Mouse (Mus musculus) Patski (cell line): ENCODE data around the gene Scrn1. TPM values are rescaled to one million over a fixed set of nuclear protein-coding genes. Genes with fewer than 3 reads are reported as not detected.

Experiments
- ATAC-seq: fragments of 100-300 bp; one replicate; pipeline ENCODE4 v1.8.0; 2021
- CTCF ChIA-PET: fragments of 350-600 bp; sonication (Branson Sonifier 250); formaldehyde crosslinking; loops from one replicate; lab custom pipeline; 2022; ENCODE audit warnings: inconsistent platforms; lab: Charles Lee
- POLR2A ChIA-PET: fragments of 350-600 bp; sonication (Branson Sonifier 250); formaldehyde crosslinking; loops from one replicate; lab custom pipeline; 2022; ENCODE audit warnings: antibody characterized with exemption, inconsistent platforms; lab: Charles Lee
- DNase-seq: peaks from one replicate; pipeline ENCODE4 v3.0.0-alpha.2; 2011; ENCODE audit warnings: low read depth, low spot score
- H3K27me3 ChIP-seq: fragments of 371-371 bp; one replicate; pipeline ENCODE4 v1.5.1; 2021
- CTCF ChIP-seq: fragments of 100-300 bp; IDR thresholded peaks from one replicate; pipeline ENCODE4 v1.5.1; 2021
- in situ Hi-C: fragments of 300-500 bp; cut with MboI; formaldehyde crosslinking; loops from 3 replicates; pipeline ENCODE4 v1.11.1; 2018; ENCODE audit warnings: low pct_unique_long_range_greater_than_20kb, mixed read lengths
- polyA plus RNA-seq: library from polyadenylated mRNA; unstranded; gene quantifications from one replicate; pipeline ENCODE4 v1.2.3, GENCODE M21; 2021

The Scrn1 gene
- polyA plus RNA-seq, 1 experiment from 2014 or later, result 5.2 TPM

DNA sequence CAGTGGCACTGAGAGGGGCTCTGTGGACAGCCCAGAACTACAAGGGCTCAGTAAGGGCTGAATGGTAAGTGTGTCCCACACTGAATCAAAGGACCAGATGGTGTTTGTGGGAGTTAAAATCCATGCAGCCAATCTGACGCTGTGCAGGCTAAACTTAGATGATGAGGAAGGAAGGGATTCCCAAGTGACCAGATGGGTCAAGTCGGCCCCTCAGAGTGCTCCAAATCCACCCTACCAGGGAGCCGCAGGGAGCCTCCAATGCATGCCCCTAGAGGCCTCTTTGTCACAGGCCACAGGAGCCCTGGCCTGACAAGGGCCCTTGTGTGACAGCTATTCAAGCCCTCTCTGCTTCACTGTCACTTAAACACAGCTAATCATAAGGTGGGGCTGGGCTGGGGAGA is 27.5 kb downstream of the Scrn1 start:
- DNase-seq (no peak), ATAC-seq (no peak)
- no peak for TF ChIP-seq CTCF
- in situ Hi-C loops, result no loop called here
- CTCF ChIA-PET, result no interaction called here
- POLR2A ChIA-PET, result no interaction called here
- H3K27me3 ChIP-seq, result no peaks in the 10 kb centered on the region

GRCm38 (mm10) chr6:54537053-54537452 is 29.2 kb downstream of the Scrn1 start:
- DNase-seq (no peak), ATAC-seq (no peak)
- ChIA-PET CTCF (interaction anchor here (1.5 kb wide), 1 partner anchor 10 kb away, joined by 3 read pairs; no protein-coding TSS in a partner anchor), POLR2A (no interaction called here)
- no peaks in the 10 kb centered on the region for H3K27me3 ChIP-seq
- in situ Hi-C loops, result no loop called here
- no peak for TF ChIP-seq CTCF

DNA sequence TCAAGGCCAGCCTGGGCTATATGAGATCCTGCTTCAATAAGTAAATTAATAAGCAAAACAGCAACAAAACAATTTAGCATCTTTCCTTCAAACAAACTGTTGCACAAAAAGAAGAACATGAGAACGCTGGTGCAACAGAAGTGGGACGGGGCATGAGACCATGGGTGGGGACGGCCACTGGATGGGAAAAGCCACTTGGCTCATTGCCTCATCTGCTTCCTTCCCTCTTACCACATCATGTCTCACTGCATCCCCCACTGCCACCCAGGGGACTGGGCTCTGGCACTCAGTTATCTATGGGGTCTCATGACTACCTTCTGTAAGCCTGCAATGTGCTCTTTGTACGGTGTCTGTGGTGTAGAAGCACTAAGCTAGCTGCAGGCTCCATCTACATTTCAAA is 30.8 kb downstream of the Scrn1 start:
- H3K27me3 ChIP-seq, result no peaks in the 10 kb centered on the region
- in situ Hi-C loops, result no loop called here
- DNase-seq (no peak), ATAC-seq (no peak)
- ChIA-PET POLR2A (no interaction called here), CTCF (interaction anchor here (1.5 kb wide), 1 partner anchor 9 kb away, joined by 3 read pairs; no protein-coding TSS in a partner anchor)
- no peak for TF ChIP-seq CTCF

DNA sequence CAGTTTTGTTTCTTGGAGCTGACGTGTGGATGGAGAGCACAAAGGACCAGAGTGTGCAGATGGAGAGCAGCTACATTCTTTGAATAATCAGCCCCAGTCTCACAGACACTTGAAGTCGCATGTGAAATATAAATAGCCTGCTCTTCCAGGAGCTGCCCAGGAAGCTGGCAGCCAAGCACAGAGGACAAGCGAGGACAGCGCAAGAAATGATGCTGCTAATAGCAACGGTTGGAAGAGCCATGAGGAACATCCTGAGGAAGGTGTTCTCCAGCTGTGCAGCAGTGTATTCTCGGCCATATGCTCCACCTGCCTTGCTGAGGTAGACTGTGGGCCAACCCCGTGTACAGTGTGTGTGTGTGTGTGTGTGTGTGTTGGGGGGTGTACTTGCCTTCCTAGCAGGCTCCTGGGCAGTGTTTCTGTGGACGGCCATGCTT is 35.2 kb downstream of the Scrn1 start:
- no peak for TF ChIP-seq CTCF
- CTCF ChIA-PET, result no interaction called here
- in situ Hi-C loops, result no loop called here
- no peak for ATAC-seq
- POLR2A ChIA-PET, result no interaction called here
- no peak for DNase-seq
- peaks cover 5% of the 10 kb centered on the region for H3K27me3 ChIP-seq

DNA sequence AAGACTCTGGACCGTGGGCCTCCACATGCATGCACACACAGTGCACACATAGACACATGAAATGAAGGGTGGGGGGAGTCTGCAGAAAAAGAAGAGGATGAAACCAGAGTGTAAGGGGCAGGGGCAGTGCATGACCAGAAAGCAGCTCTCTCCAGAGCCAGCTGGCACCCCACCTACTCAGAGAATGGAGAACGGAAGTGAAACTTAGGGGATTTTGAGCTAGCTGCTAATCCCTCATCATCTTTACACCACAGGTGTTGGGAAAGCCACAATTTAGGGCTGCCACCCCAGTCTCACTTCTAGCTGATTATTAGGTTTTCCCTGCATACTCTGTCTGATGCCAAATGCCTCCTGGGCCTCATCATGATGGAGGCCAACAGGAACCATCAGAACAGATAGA is 36.1 kb downstream of the Scrn1 start:
- ChIA-PET POLR2A (no interaction called here), CTCF (interaction anchor here (0.9 kb wide), 1 partner anchor 23 kb away, joined by 3 read pairs; no protein-coding TSS in a partner anchor)
- peaks cover 12% of the 10 kb centered on the region for H3K27me3 ChIP-seq
- in situ Hi-C loops, result no loop called here
- no peak for TF ChIP-seq CTCF
- ATAC-seq (no peak), DNase-seq (no peak)

DNA sequence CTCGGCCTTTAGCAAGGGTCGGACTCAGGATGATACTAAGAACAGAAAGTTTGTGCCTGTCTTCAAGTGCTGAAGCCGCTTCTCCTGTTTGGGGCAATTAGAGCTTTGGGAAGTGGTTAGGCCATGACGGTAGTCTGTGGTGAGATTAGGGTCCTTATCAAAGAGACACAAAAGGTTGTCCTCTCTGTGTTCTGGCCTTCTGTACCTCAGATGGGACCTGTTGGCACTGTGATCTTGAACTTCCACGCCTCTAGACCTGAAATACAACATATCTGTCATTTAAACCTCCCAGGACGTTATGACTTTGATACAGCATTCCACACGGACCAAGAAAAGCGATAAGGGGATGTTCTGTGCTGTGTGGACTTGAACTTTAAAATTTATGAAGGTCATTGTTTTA is 37.6 kb downstream of the Scrn1 start:
- H3K27me3 ChIP-seq, result peaks cover 16% of the 10 kb centered on the region
- ATAC-seq (no peak), DNase-seq (no peak)
- in situ Hi-C loops, result no loop called here
- TF ChIP-seq CTCF, result no peak
- ChIA-PET CTCF (interaction anchor here (0.8 kb wide), 1 partner anchor 100 kb away, joined by 3 read pairs; no protein-coding TSS in a partner anchor), POLR2A (no interaction called here)

- POLR2A ChIA-PET, result no interaction called here
- DNase-seq (no peak), ATAC-seq (no peak)
- H3K27me3 ChIP-seq, result peaks cover 4% of the 10 kb centered on the region
- CTCF ChIA-PET, result interaction anchor here (1.0 to 1.5 kb wide), 2 partner anchors 11 to 12 kb away, joined by 4 read pairs; no protein-coding TSS in a partner anchor
- in situ Hi-C loops, result no loop called here
- TF ChIP-seq CTCF, result no peak
These were observed 47.5 kb downstream of the Scrn1 start for GRCm38 (mm10) chr6:54518758-54519157.

DNA sequence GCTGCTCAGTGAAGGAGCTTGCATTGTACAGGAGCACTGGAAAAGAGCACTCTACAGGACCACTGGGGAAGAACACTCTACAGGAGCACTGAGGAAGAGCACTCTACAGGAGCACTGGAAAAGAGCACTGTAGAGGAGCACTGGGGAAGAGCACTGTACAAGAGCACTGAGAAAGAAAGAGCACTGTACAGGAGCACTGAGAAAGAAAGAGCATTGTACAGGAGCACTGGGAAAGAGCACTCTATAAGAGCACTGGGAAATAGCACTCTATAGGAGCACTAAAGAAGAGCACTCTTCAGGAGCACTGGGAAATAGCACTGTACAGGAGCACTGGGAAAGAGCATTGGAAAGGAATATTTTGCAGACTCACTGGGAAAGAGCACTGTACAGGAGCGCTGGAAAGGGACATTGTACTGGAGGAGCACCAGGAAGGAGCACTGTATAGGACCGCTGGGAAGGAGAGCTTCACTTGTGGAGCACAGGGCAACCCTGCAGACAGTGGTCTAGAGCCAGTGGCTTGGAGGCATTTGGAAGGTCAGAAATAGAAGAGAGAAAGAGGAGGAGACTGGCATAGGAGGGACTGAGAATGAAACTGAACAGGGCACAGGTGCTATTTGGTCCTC is 49.7 kb downstream of the Scrn1 start:
- ChIA-PET CTCF (interaction anchor here (0.9 kb wide), 1 partner anchor 10 kb away, joined by 3 read pairs; no protein-coding TSS in a partner anchor), POLR2A (no interaction called here)
- in situ Hi-C loops, result no loop called here
- DNase-seq (no peak), ATAC-seq (no peak)
- H3K27me3 ChIP-seq, result no peaks in the 10 kb centered on the region
- no peak for TF ChIP-seq CTCF

DNA sequence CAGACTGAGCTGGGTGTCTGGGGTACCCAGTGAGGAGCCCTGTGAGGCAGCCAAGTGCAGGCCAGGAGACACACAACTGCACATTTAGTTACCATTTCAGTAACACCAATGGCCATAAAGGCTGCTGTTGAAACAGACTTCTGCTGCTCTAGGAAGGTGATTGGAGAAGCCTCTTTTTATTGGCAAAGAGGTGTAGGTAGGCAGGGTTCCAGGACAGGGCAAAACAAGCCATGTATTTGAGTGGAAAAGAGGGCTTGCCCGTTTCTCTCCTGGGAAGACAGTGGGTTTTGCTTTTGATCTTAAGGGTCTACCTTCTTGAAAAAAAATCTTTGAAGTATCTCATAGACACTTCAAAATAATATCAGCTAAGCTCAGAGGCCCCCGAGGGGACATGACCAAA is 54.0 kb downstream of the Scrn1 start:
- in situ Hi-C loops, result no loop called here
- DNase-seq, result no peak
- no peak for ATAC-seq
- ChIA-PET POLR2A (no interaction called here), CTCF (no interaction called here)
- TF ChIP-seq CTCF, result no peak
- peaks cover 2% of the 10 kb centered on the region for H3K27me3 ChIP-seq

- H3K27me3 ChIP-seq, result peaks cover 2% of the 10 kb centered on the region
These were observed 57.0 kb downstream of the Scrn1 start for GRCm38 (mm10) chr6:54509264-54509663.

DNA sequence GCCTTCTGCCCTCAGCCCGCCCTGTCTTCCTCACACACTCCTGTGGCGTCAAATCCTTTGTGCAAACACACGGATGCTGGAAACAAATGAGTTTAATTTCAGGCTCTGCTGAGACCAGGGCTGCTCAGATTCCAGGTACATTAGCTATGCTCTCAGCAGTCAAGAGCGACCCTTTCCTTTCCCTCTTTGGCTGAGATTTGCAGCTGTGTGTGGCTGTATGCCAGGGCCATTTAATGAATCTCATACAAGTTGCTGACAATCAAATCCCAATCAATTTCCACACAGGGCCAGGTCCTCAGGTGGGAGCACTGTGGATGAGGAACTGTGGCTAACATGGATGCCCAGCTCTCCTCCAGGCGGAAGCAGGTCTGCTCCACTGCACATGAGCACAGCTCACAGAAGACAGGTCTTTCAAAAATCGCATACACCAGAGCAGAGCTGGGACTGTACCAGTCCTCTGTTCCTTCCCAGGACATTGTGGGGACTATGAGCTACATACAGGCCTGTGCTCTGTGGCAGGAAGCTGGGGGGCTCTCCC is 58.0 kb downstream of the Scrn1 start:
- ChIA-PET POLR2A (no interaction called here), CTCF (interaction anchor here (1.2 to 5.6 kb wide), 3 partner anchors 22 to 119 kb away, joined by 3 to 44 read pairs (median 8); no protein-coding TSS in a partner anchor)
- no peak for DNase-seq
- TF ChIP-seq CTCF, result no peak
- in situ Hi-C loops, result loop anchor here (5.0 kb wide), 1 partner anchor 121 kb away; no protein-coding TSS in a partner anchor
- peaks cover 2% of the 10 kb centered on the region for H3K27me3 ChIP-seq
- ATAC-seq, result no peak

More at GRCm38 (mm10) chr6:54509264-54509663, 57.0 kb downstream of the Scrn1 start:
- no peak for TF ChIP-seq CTCF
- in situ Hi-C loops, result loop anchor here (5.0 kb wide), 1 partner anchor 122 kb away; no protein-coding TSS in a partner anchor
- ChIA-PET POLR2A (no interaction called here), CTCF (interaction anchor here (5.6 kb wide), 1 partner anchor 117 kb away, joined by 44 read pairs; no protein-coding TSS in a partner anchor)
- ATAC-seq, result no peak
- no peak for DNase-seq
